Mouse (Mus musculus) liver, embryonic 16.5 days (tissue): ENCODE measurements around the gene P2ry10b. TPM values are rescaled to one million over a fixed set of nuclear protein-coding genes. Genes with fewer than 3 reads are reported as not detected.
A peak's percentile ranks its signal among the peaks of the same experiment; 100 is the strongest.

ENCODE experiments used
- ATAC-seq: fragments of 200-750 bp; cut with Nextera tagmentation; 2 replicates; pipeline ENCODE4 v1.8.0; 2017; ENCODE audit warnings: low read depth, mild to moderate bottlenecking, moderate number of reproducible peaks, moderate library complexity
- H3K27ac ChIP-seq: fragments of 300-500 bp; sonication (generic); 2 replicates; pipeline ENCODE4 v1.5.1; 2014; ENCODE audit warnings: mild to moderate bottlenecking, low read length
- H3K27me3 ChIP-seq: fragments of 300-500 bp; sonication (generic); 2 replicates; pipeline ENCODE4 v1.6.1; 2014; ENCODE audit warnings: low read depth, low read length, mixed read lengths; ENCODE audit not compliant: control insufficient read depth, insufficient read depth
- H3K36me3 ChIP-seq: fragments of 300-500 bp; sonication (generic); 2 replicates; pipeline ENCODE4 v1.6.1; 2014; ENCODE audit warnings: mild to moderate bottlenecking; ENCODE audit not compliant: control insufficient read depth, insufficient read depth
- H3K4me1 ChIP-seq: fragments of 300-500 bp; sonication (generic); 2 replicates; pipeline ENCODE4 v1.6.1; 2014; ENCODE audit warnings: low read depth, low read length, mixed read lengths; ENCODE audit not compliant: control insufficient read depth
- H3K4me2 ChIP-seq: fragments of 300-500 bp; sonication (generic); 2 replicates; pipeline ENCODE4 v1.6.1; 2014; ENCODE audit warnings: low read depth, low read length, mixed read lengths
- H3K4me3 ChIP-seq: fragments of 300-500 bp; sonication (generic); 2 replicates; pipeline ENCODE4 v1.5.1; 2014; ENCODE audit warnings: low read depth, mild to moderate bottlenecking, low read length
- H3K9ac ChIP-seq: fragments of 300-500 bp; sonication (generic); 2 replicates; pipeline ENCODE4 v1.6.1; 2014; ENCODE audit warnings: low read depth, low read length
- H3K9me3 ChIP-seq: fragments of 300-500 bp; sonication (generic); replicated peaks from 2 replicates; pipeline ENCODE4 v1.6.1; 2016; ENCODE audit warnings: low read length; ENCODE audit not compliant: control insufficient read depth
- WGBS: fragments of 180-500 bp; shearing (Covaris S2); extraction: QIAGEN DNeasy Blood & Tissue Kit; methylation state at CpG from one replicate; pipeline ENCODE4 v1.1.7; 2014; ENCODE audit not compliant: insufficient replicate concordance; 5-methylcytosine and 5-hydroxymethylcytosine counted together
- polyA plus RNA-seq: library from polyadenylated mRNA; unstranded; fragments of >200 nt; fragmentation: Nextera tagmentation; extraction: Ambion mirVana; gene quantifications from 2 replicates; pipeline ENCODE4 v1.2.1, GENCODE M21; 2015

The P2ry10b gene
- polyA plus RNA-seq: 0.68 and 1.4 TPM in 2 replicates

GRCm38 (mm10) chrX:107148681-107149080, at the start of gene P2ry10b:
P2ry10b (plus strand) TSS chrX:107148927.
- Histone ChIP-seq H3K9ac (no peak within 1 kb of the TSS), H3K4me2 (no peak within 1 kb of the TSS), H3K27me3 (no peaks in the 10 kb centered on the region), H3K27ac (no peak within 1 kb of the TSS), H3K9me3 (no peaks in the 10 kb centered on the region), H3K4me3 (no peak within 1 kb of the TSS), H3K36me3 (no peaks in the 10 kb centered on the region), H3K4me1 (no peaks in the 10 kb centered on the region)
- ATAC-seq: no peak
- 57% methylated on average over 3 of the region's 3 CpGs for WGBS

GRCm38 (mm10) chrX:107116333-107116732, 32.4 kb upstream of the P2ry10b start:
- no peak overlapping the region for H3K27ac ChIP-seq
- no peaks in the 10 kb centered on the region for H3K27me3 ChIP-seq
- no peak overlapping the region for H3K9ac ChIP-seq
- WGBS: 57% methylated on average over 1 of the region's 1 CpGs
- no peak overlapping the region for H3K4me2 ChIP-seq
- no peaks in the 10 kb centered on the region for H3K36me3 ChIP-seq
- no peaks in the 10 kb centered on the region for H3K4me1 ChIP-seq
- no peaks in the 10 kb centered on the region for H3K9me3 ChIP-seq
- H3K4me3 ChIP-seq: no peak overlapping the region
- no peak for ATAC-seq

DNA sequence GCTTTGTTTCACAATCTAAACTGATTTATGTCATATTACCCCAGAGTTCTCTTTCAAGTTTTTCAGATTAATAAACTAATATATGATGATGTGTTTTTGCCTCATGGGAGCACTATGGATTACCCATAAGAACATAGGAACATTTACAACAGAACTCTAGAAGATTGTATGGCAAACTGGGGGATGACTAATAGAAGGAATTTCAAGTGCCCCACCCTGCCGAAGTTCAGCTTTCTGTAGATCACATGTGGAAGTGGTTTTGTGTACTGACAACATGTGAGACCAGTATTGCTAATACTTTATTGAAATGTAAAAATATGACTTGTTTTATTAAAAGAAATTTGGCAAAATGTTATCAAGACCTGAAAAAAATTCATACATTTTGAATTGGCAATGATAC, 31.7 kb upstream of the P2ry10b start:
- Histone ChIP-seq H3K36me3 (no peaks in the 10 kb centered on the region), H3K27me3 (no peaks in the 10 kb centered on the region), H3K9me3 (no peaks in the 10 kb centered on the region), H3K9ac (no peak overlapping the region), H3K4me1 (no peaks in the 10 kb centered on the region), H3K4me3 (no peak overlapping the region), H3K4me2 (no peak overlapping the region), H3K27ac (no peak overlapping the region)
- 62% methylated on average over 1 of the region's 1 CpGs for WGBS
- no peak for ATAC-seq

- Histone ChIP-seq H3K27me3 (no peaks in the 10 kb centered on the region), H3K36me3 (no peaks in the 10 kb centered on the region), H3K4me1 (no peaks in the 10 kb centered on the region), H3K4me2 (no peak overlapping the region), H3K9ac (no peak overlapping the region), H3K4me3 (no peak overlapping the region), H3K27ac (no peak overlapping the region), H3K9me3 (no peaks in the 10 kb centered on the region)
- WGBS: 50% methylated on average over 3 of the region's 3 CpGs
- no peak for ATAC-seq
Measured at GRCm38 (mm10) chrX:107143184-107143583, 5.5 kb upstream of the P2ry10b start.

GRCm38 (mm10) chrX:107143930-107144329, 4.8 kb upstream of the P2ry10b start:
- Histone ChIP-seq H3K27me3 (no peaks in the 10 kb centered on the region), H3K9me3 (no peaks in the 10 kb centered on the region), H3K4me1 (no peaks in the 10 kb centered on the region), H3K4me3 (no peak overlapping the region), H3K36me3 (no peaks in the 10 kb centered on the region), H3K9ac (no peak overlapping the region), H3K4me2 (no peak overlapping the region), H3K27ac (no peak overlapping the region)
- 33% methylated on average over 2 of the region's 2 CpGs for WGBS
- ATAC-seq: no peak

GRCm38 (mm10) chrX:107149391-107149993, 765 bp downstream of the P2ry10b start:
- no peak overlapping the region for H3K27ac ChIP-seq
- no peak overlapping the region for H3K4me3 ChIP-seq
- H3K27me3 ChIP-seq: no peaks in the 10 kb centered on the region
- no peak overlapping the region for H3K9ac ChIP-seq
- 24% methylated on average over 4 of the region's 4 CpGs for WGBS
- H3K9me3 ChIP-seq: no peaks in the 10 kb centered on the region
- ATAC-seq: no peak
- no peaks in the 10 kb centered on the region for H3K36me3 ChIP-seq
- no peak overlapping the region for H3K4me2 ChIP-seq
- no peaks in the 10 kb centered on the region for H3K4me1 ChIP-seq

DNA sequence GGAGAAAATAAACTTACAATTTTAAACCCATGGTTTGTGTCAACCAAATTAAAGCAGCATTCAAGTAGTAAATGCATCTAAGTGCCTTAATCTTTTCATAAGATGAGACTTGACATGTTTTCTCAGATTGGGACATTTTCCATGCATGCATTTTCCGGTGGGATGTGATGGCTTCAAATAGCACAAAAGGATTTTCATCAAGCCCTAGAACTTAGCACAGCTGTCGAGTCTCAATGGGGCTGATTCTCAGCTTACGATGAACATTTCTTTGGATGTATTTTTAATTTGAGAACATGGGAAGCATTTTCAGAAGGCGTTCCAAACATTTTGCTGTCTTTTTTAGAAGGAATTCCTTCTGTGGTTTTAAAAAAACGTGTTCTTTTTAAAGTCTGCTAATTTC, 1.3 kb downstream of the P2ry10b start:
- no peak for ATAC-seq
- H3K4me1 ChIP-seq: no peaks in the 10 kb centered on the region
- WGBS: 36% methylated on average over 5 of the region's 5 CpGs
- no peak overlapping the region for H3K27ac ChIP-seq
- H3K9me3 ChIP-seq: no peaks in the 10 kb centered on the region
- no peak overlapping the region for H3K4me2 ChIP-seq
- H3K27me3 ChIP-seq: no peaks in the 10 kb centered on the region
- no peak overlapping the region for H3K4me3 ChIP-seq
- no peak overlapping the region for H3K9ac ChIP-seq
- no peaks in the 10 kb centered on the region for H3K36me3 ChIP-seq

DNA sequence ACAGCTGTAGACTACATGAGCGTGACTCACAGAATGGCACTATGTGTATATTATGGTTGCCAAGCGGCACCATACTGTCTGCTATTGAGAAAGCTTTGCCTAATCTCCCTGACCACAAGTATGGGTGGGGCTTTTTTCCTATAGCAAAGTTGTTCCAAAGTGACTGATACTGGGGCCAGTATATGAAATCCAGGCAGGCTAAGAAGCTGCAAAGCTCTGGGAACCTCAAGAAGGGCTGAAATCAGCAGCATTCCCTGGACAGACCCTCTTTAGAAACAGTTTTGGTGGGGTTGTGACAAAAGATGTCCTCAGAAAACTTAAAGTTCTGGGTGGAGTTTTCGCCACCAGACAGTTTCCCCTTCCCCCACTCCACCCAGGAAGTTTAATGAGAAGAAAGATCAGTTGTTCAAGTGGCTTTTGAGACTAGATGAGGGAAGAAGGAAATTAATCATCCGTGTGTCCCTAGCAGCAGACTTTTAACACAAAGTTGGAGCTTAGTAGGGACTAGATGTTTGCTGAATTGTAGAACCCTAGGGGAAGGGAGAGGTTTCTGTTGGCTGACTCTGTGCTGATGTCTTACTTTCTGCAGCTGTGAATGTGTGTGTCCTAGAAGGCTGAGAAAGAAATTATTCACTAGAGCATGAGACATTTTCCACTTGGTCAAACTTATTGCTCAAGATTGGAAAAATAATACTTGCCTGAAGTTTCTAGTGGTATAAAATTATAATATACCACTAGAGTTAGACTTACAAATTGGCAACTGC, 2.2 kb downstream of the P2ry10b start:
- Histone ChIP-seq H3K4me1 (no peaks in the 10 kb centered on the region), H3K27me3 (no peaks in the 10 kb centered on the region), H3K9ac (no peak overlapping the region), H3K27ac (peak overlapping the region; percentile 3), H3K9me3 (no peaks in the 10 kb centered on the region), H3K4me2 (peak overlapping the region; percentile 4; the same call in 1 of the 2 replicates), H3K4me3 (peak overlapping the region; percentile 1; the same call in 1 of the 2 replicates), H3K36me3 (no peaks in the 10 kb centered on the region)
- 28% methylated on average over 4 of the region's 4 CpGs for WGBS
- ATAC-seq: peak; percentile 88

DNA sequence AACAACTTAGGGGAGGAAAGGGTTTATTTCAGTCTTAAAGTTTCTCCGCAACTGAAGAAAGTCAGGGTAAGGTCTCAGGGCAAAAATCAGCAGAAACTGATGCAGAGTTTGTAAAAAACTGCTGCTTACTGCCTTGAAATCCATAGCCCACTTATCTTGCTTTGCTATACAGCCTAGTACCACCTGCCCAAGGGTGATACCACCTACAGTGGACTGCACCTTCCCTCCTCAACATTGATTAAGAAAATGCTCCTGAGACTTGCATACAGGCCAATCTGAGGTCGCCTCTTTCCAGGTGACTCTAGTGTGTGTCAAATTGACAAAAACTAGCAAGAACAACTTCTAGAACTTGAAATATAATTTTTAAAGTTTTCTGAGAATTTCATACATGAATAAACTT, 7.3 kb downstream of the P2ry10b start:
- Histone ChIP-seq H3K9ac (no peak overlapping the region), H3K27me3 (no peaks in the 10 kb centered on the region), H3K27ac (no peak overlapping the region), H3K4me3 (no peak overlapping the region), H3K4me2 (no peak overlapping the region), H3K9me3 (no peaks in the 10 kb centered on the region), H3K36me3 (no peaks in the 10 kb centered on the region), H3K4me1 (no peaks in the 10 kb centered on the region)
- WGBS: 62% methylated on average over 2 of the region's 2 CpGs
- ATAC-seq: no peak
